Mouse (Mus musculus) small intestine, adult 2 months (tissue): ENCODE data around the gene Timp3. TPM values are rescaled to one million over a fixed set of nuclear protein-coding genes. Genes with fewer than 3 reads are reported as not detected.

Source experiments
- H3K27ac ChIP-seq: fragments of 200-500 bp; 2 replicates; pipeline ENCODE4 v1.5.1; 2012; ENCODE audit warnings: low read depth, low read length, control low read depth, inconsistent platforms; ENCODE audit not compliant: insufficient read depth
- H3K27me3 ChIP-seq: fragments of 200-500 bp; 2 replicates; pipeline ENCODE4 v1.6.1; 2012; ENCODE audit warnings: mild to moderate bottlenecking, moderate library complexity, low read length, inconsistent platforms; ENCODE audit not compliant: control insufficient read depth, insufficient read depth
- H3K36me3 ChIP-seq: fragments of 200-500 bp; 2 replicates; pipeline ENCODE4 v1.6.1; 2012; ENCODE audit warnings: mild to moderate bottlenecking, low read length, control low read depth, inconsistent platforms; ENCODE audit not compliant: control insufficient read depth, insufficient read depth
- H3K4me1 ChIP-seq: fragments of 200-500 bp; 2 replicates; pipeline ENCODE4 v1.6.1; 2012; ENCODE audit warnings: low read length, inconsistent platforms, mixed read lengths; ENCODE audit not compliant: control insufficient read depth, insufficient read depth, insufficient read length
- H3K4me3 ChIP-seq: fragments of 200-500 bp; 2 replicates; pipeline ENCODE4 v1.5.1; 2012; ENCODE audit warnings: low read depth, mild to moderate bottlenecking, control low read depth, inconsistent platforms, low read length, moderate library complexity
- CTCF ChIP-seq: fragments of 200-500 bp; IDR thresholded peaks from 2 replicates; pipeline ENCODE4 v1.5.1; 2012; ENCODE audit warnings: low read depth, mild to moderate bottlenecking, control low read depth, inconsistent platforms, low read length, moderate library complexity, mixed read lengths; ENCODE audit not compliant: insufficient replicate concordance, insufficient read length; ENCODE audit errors: extremely low read depth
- POLR2A ChIP-seq: fragments of 200-500 bp; IDR thresholded peaks from 2 replicates; pipeline ENCODE4 v1.6.1; 2012; ENCODE audit warnings: low read depth, mild to moderate bottlenecking, control low read depth, inconsistent platforms, low read length, moderate library complexity
- WGBS: fragments of 180-500 bp; shearing (Covaris S2); methylation state at CpG from one replicate; pipeline ENCODE4 v1.1.7; 2018; 5-methylcytosine and 5-hydroxymethylcytosine counted together
- polyA plus RNA-seq: library from polyadenylated mRNA; depleted of rRNA; stranded (reverse); fragments of >200 nt; gene quantifications from 2 replicates; pipeline ENCODE4 v1.2.3, GENCODE M21; 2012

Gene Timp3
- polyA plus RNA-seq, 1 experiment = 15.3 TPM

- TF ChIP-seq POLR2A (no peak), CTCF (no peak)
- H3K27me3 ChIP-seq = no peaks in the 10 kb centered on the region
- H3K36me3 ChIP-seq = no peaks in the 10 kb centered on the region
- no peaks in the 10 kb centered on the region for H3K4me1 ChIP-seq
- no peak overlapping the region for H3K4me3 ChIP-seq
- 66% methylated on average over 3 of the region's 3 CpGs for WGBS
- H3K27ac ChIP-seq = no peak overlapping the region
Observed at GRCm38 (mm10) chr10:86319526-86319925, 19.4 kb downstream of the Timp3 start.

GRCm38 (mm10) chr10:86320204-86320603 is 20.0 kb downstream of the Timp3 start:
- WGBS = 86% methylated on average over 5 of the region's 5 CpGs
- Histone ChIP-seq H3K4me3 (no peak overlapping the region), H3K4me1 (no peaks in the 10 kb centered on the region), H3K27me3 (no peaks in the 10 kb centered on the region), H3K27ac (no peak overlapping the region), H3K36me3 (no peaks in the 10 kb centered on the region)
- TF ChIP-seq POLR2A (no peak), CTCF (no peak)

GRCm38 (mm10) chr10:86321194-86321593 is 21.0 kb downstream of the Timp3 start:
- Histone ChIP-seq H3K4me3 (no peak overlapping the region), H3K36me3 (no peaks in the 10 kb centered on the region), H3K27ac (no peak overlapping the region), H3K27me3 (no peaks in the 10 kb centered on the region), H3K4me1 (no peaks in the 10 kb centered on the region)
- WGBS = 80% methylated on average over 8 of the region's 8 CpGs
- TF ChIP-seq CTCF (no peak), POLR2A (no peak)

GRCm38 (mm10) chr10:86322006-86322405 is 21.8 kb downstream of the Timp3 start:
- TF ChIP-seq CTCF (no peak), POLR2A (no peak)
- H3K27ac ChIP-seq = no peak overlapping the region

GRCm38 (mm10) chr10:86323275-86323994 is 23.3 kb downstream of the Timp3 start:
- no peak for TF ChIP-seq CTCF
- TF ChIP-seq POLR2A = no peak
- Histone ChIP-seq H3K27ac (no peak overlapping the region), H3K4me1 (no peaks in the 10 kb centered on the region), H3K36me3 (no peaks in the 10 kb centered on the region), H3K27me3 (no peaks in the 10 kb centered on the region), H3K4me3 (no peak overlapping the region)
- WGBS = 79% methylated on average over 4 of the region's 4 CpGs

More at GRCm38 (mm10) chr10:86322006-86322405, 21.8 kb downstream of the Timp3 start:
- Histone ChIP-seq H3K36me3 (no peaks in the 10 kb centered on the region), H3K27me3 (no peaks in the 10 kb centered on the region), H3K4me1 (no peaks in the 10 kb centered on the region), H3K4me3 (no peak overlapping the region)
- 91% methylated on average over 1 of the region's 1 CpGs for WGBS

- Histone ChIP-seq H3K36me3 (no peaks in the 10 kb centered on the region), H3K4me3 (no peak overlapping the region), H3K4me1 (no peaks in the 10 kb centered on the region), H3K27me3 (no peaks in the 10 kb centered on the region), H3K27ac (no peak overlapping the region)
- no peak for TF ChIP-seq CTCF
- no peak for TF ChIP-seq POLR2A
- WGBS = 73% methylated on average over 6 of the region's 6 CpGs
Observed at GRCm38 (mm10) chr10:86325272-86325671, 25.1 kb downstream of the Timp3 start.

- Histone ChIP-seq H3K4me3 (no peak overlapping the region), H3K4me1 (peaks cover 13% of the 10 kb centered on the region; the same call in 1 of the 2 replicates), H3K27me3 (no peaks in the 10 kb centered on the region), H3K36me3 (no peaks in the 10 kb centered on the region), H3K27ac (no peak overlapping the region)
- WGBS = 86% methylated on average over 4 of the region's 4 CpGs
- TF ChIP-seq POLR2A = no peak
- TF ChIP-seq CTCF = no peak
Observed at GRCm38 (mm10) chr10:86328143-86328542, 28.0 kb downstream of the Timp3 start.

- WGBS = 68% methylated on average over 2 of the region's 2 CpGs
- Histone ChIP-seq H3K36me3 (no peaks in the 10 kb centered on the region), H3K4me3 (no peak overlapping the region), H3K27me3 (no peaks in the 10 kb centered on the region), H3K4me1 (peaks cover 13% of the 10 kb centered on the region; the same call in 1 of the 2 replicates), H3K27ac (no peak overlapping the region)
- TF ChIP-seq CTCF (no peak), POLR2A (no peak)
Observed at GRCm38 (mm10) chr10:86328691-86329090, 28.5 kb downstream of the Timp3 start.
